Mouse (Mus musculus) T-helper 17 cell (primary cell): ENCODE measurements at regions not wholly inside any gene's neighbourhood (a gene's known extent, or its start where the extent isn't known, plus 50 kb on each side); places are given as distances from the start of the nearest gene placed in this dataset.

Experiments
- in situ Hi-C, 2 experiments: fragments of 300-600 bp; cut with MboI, MseI; formaldehyde crosslinking; loops; 1 replicate in 1 of 2; 2 replicates in 1 of 2; pipeline ENCODE4 v1.15.1; 2025; ENCODE audit warnings: high pct_unique_total_duplicates in 2 of 2

DNA sequence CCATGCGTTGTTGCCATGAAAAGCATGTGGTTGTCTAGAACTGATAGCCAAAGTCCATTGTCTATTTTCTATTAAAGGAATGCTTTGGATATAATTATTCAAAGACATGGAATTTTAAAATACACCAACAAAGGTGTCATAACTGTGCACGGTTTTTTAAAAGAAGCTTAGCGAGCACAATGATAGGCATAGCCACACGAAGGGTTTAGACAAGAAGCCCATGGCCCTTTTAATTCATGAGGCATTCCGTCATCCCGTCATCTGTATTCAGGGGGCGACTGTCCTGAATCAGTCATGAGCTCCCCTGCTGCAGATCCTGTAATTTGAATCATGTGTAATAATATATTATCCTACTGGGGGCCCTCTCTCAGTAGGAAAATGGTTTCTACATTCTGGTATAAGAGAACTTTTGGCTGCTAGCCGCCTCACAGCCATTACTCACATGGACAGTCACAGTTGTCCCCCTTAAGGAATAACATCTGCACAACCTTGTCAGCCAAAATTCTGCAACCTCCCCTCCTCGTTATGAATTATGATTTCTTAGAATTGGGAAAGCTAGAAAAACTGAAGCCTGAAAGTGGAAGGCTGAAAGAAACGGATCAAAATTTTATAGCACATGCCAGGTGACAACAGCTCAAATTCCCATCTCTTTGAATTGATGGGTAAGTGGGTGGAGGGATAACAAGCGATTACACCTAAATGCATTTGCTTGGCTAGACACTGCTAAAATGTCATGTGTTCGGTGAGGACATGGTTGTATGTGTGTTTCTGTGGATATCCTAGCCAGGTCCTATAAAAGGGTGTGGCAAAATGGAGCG is 225.1 kb downstream of the Usp25 start:
- in situ Hi-C loops = no loop called here

DNA sequence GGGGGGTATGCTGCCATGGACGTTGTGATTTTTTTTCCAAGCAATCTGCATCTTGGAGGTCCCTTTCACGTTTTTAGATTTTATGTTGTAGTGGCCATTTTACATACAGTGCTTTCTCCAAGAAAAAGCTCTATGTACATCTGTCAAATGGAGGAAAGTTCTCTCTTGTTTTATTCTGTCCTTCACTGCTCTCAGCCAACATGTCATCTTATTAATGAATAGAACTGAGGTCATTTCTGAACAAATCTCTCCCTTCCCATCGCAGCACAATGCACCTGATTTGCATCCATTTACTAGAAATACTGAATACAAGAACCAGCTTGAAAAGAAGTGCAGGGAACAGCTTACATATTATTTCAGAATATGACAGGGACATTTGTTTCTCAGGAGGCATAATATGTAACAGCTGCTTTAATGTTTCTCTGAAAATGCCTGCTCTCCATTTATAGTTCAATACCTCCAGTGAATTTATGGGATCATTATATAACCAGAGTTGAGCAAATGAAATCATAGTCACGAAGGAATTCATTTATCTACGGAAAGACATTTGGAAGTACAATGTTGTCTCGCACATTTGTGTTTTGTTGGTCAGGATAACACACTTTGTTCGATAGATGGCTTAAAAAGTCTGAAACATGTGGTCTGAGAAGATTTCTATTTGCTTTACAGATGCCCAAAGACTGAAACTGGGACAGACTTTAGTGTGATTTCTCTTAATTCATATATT is 224.3 kb downstream of the Usp25 start:
- in situ Hi-C loops = no loop called here

DNA sequence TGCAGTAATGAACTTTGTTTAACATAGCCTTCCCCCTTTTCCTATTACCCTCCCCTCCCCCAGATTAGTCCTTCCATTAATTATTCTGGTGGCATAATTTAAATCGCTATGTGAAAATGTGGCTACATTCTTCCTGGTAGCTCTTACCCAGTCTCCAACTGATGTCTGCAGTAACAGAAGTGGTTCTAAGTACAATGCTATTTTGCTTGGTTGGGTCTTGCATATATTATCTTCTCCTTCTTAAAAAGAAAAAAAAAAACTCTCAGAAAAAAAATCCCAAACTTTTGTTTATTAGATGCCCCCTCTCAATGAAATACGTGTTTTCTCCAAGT is 223.7 kb downstream of the Usp25 start:
- in situ Hi-C loops = no loop called here

DNA sequence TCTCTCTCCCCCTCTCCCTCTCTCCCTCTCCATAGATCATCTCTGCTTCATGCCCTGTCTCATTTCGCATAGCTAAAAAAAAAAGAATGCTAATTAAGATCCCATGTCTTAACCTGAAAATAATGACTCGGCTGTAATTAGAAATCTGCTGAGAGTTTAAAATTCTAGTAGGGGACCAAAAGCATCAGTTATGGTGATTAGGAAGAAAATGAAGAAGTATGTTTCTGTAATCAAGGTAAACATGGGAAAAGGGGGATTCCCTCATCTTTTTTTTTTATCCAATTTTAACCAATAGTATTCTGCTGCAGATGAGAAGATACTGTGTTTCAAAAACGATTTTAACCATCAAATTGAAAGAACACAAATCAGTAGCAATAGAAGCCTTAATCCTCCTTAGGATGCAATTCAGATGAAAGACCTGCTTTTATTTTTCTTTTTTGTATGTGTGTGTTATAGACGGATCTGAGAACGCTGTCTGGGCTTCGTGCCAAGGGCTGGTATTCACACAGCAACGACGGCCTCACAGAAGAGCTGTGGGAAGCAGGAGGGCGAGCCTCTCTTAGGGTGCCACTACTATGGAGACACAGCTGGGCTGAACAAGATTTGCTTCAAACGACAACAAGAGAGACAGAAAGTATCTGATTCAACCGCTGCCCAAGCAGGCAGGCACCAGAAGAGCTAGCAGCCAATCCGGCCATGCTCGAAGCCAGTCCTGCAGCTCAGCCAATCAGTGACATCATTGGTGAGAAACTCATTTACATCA is 223.2 kb downstream of the Usp25 start:
- in situ Hi-C loops = no loop called here

DNA sequence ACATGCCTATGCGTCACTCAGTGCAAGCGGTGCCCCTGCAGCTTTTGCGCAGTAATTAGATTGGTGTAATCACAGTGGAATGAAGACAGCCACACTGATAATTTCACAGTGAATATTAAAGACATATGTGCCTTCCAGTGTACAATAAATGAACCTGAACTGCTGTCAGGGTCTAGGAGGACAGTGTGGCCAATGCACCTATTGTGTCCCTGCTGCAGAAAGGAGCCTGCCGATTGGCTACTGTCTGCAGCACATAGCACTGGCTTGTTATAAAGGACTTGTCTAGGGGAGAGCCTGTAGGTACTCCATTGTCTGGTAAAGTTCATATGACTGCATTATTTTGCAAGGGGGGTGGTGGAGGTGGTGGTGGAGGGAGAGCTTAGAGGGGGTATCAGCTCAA is 222.5 kb downstream of the Usp25 start:
- in situ Hi-C loops = no loop called here

DNA sequence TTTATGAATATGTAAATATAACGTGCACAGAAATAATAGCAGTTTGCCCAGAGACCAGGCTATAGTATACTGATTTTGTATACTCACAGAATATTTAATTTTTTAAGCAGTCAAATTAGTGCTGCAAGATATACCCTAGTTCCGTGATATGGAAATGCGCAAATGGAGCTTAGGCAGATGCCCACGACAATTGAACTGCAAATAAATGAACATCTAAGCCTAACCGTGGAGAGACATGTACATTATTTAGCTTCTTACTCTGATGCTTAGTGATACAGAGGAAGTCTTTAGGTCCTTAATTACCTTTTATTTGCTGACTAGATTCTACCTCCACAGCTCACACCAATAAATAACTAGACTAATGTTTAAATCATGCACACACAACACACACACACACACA is 221.9 kb downstream of the Usp25 start:
- in situ Hi-C loops = no loop called here
